Mouse (Mus musculus) ovary, adult 2 months (tissue): ENCODE measurements around the gene Amph. TPM values are rescaled to one million over a fixed set of nuclear protein-coding genes. Genes with fewer than 3 reads are reported as not detected.

Experiments used
- polyA plus RNA-seq: library from polyadenylated mRNA; depleted of rRNA; stranded (reverse); fragments of >200 nt; gene quantifications from 2 replicates; pipeline ENCODE4 v1.2.3, GENCODE M21; 2012; rRNA removed

The Amph gene
- polyA plus RNA-seq: 0.53 and 0.61 TPM in 2 replicates

GRCm38 (mm10) chr13:18948171-18949028 lies at the start of gene Amph:
TSS of gene Amph (plus strand) at chr13:18948205.

Other genes starting within 250 kb of the Amph start
- gene Vps41, start 230.9 kb upstream of the Amph start, polyA plus RNA-seq: 13.4 and 16.5 TPM in 2 replicates